Mouse (Mus musculus): ENCODE measurements around the gene Hist1h2bm. TPM values are rescaled to one million over a fixed set of nuclear protein-coding genes. Genes with fewer than 3 reads are reported as not detected.
A peak's percentile ranks its signal among the peaks of the same experiment; 100 is the strongest.
"Not testable (repeated sequence)": the region's sequence is repeated elsewhere in the genome, so short reads cannot be mapped to it uniquely, and the experiment has no call there.

Gene Hist1h2bm
- polyA plus RNA-seq, 1 experiment from 2014 or later, result 0.50 TPM

- Histone ChIP-seq H3K9me3 (ENCODE audit: control insufficient read depth, low read length) (no peaks in the 10 kb centered on the region), H3K9ac (ENCODE audit: low read depth, low read length) (no peak overlapping the region), H3K4me1 (ENCODE audit: control insufficient read depth, insufficient read depth, low read depth, low read length) (peaks cover 11% of the 10 kb centered on the region), H3K27me3 (replicated peaks; ENCODE audit: control insufficient read depth, insufficient read depth, low read length) (no peaks in the 10 kb centered on the region), H3K36me3 (ENCODE audit: control insufficient read depth, insufficient read depth, low read length) (no peaks in the 10 kb centered on the region), H3K27ac (ENCODE audit: low read depth, low read length) (no peak overlapping the region), H3K4me3 (ENCODE audit: low read length) (no peak overlapping the region), H3K4me2 (ENCODE audit: low read length) (no peak overlapping the region)
- 36% methylated on average over 5 of the region's 5 CpGs for WGBS
- ATAC-seq, result no peak
Observed at GRCm38 (mm10) chr13:21722993-21723836, 1.4 kb downstream of the Hist1h2bm start.

- Histone ChIP-seq H3K4me3 (ENCODE audit: low read length) (no peak overlapping the region), H3K9ac (ENCODE audit: low read depth, low read length) (no peak overlapping the region), H3K9me3 (ENCODE audit: control insufficient read depth, low read length) (no peaks in the 10 kb centered on the region), H3K27ac (ENCODE audit: low read depth, low read length) (no peak overlapping the region), H3K36me3 (ENCODE audit: control insufficient read depth, insufficient read depth, low read length) (no peaks in the 10 kb centered on the region), H3K27me3 (replicated peaks; ENCODE audit: control insufficient read depth, insufficient read depth, low read length) (no peaks in the 10 kb centered on the region), H3K4me1 (ENCODE audit: control insufficient read depth, insufficient read depth, low read depth, low read length) (no peaks in the 10 kb centered on the region), H3K4me2 (ENCODE audit: low read length) (no peak overlapping the region)
- 0 out of 2 replicates have a peak, but pooled peaks have one; percentile 30 for ATAC-seq
- 19% methylated on average over 11 of the region's 11 CpGs for WGBS
Observed at GRCm38 (mm10) chr13:21727948-21728572, 6.2 kb downstream of the Hist1h2bm start.

- Histone ChIP-seq H3K27ac (ENCODE audit: low read depth, low read length) (no peak overlapping the region), H3K9me3 (ENCODE audit: control insufficient read depth, low read length) (no peaks in the 10 kb centered on the region), H3K4me3 (ENCODE audit: low read length) (no peak overlapping the region), H3K4me1 (ENCODE audit: control insufficient read depth, insufficient read depth, low read depth, low read length) (peaks cover 5% of the 10 kb centered on the region; the same call in 1 of the 2 replicates), H3K9ac (ENCODE audit: low read depth, low read length) (no peak overlapping the region), H3K27me3 (replicated peaks; ENCODE audit: control insufficient read depth, insufficient read depth, low read length) (no peaks in the 10 kb centered on the region), H3K36me3 (ENCODE audit: control insufficient read depth, insufficient read depth, low read length) (no peaks in the 10 kb centered on the region), H3K4me2 (ENCODE audit: low read length) (no peak overlapping the region)
- WGBS, result 77% methylated on average over 1 of the region's 1 CpGs
- no peak for ATAC-seq
Observed at GRCm38 (mm10) chr13:21729544-21729943, 7.7 kb downstream of the Hist1h2bm start.

- Histone ChIP-seq H3K4me1 (ENCODE audit: control insufficient read depth, insufficient read depth, low read depth, low read length) (peaks cover 10% of the 10 kb centered on the region), H3K27ac (ENCODE audit: low read depth, low read length) (peak overlapping the region; percentile 93), H3K4me2 (ENCODE audit: low read length) (no peak overlapping the region; the same call in 1 of the 2 replicates), H3K36me3 (ENCODE audit: control insufficient read depth, insufficient read depth, low read length) (no peaks in the 10 kb centered on the region), H3K9me3 (ENCODE audit: control insufficient read depth, low read length) (no peaks in the 10 kb centered on the region), H3K4me3 (ENCODE audit: low read length) (no peak overlapping the region), H3K27me3 (replicated peaks; ENCODE audit: control insufficient read depth, insufficient read depth, low read length) (no peaks in the 10 kb centered on the region), H3K9ac (ENCODE audit: low read depth, low read length) (peak overlapping the region; percentile 64; the same call in 1 of the 2 replicates)
- 70% methylated on average over 5 of the region's 5 CpGs for WGBS
- peak; percentile 18 for ATAC-seq
Observed at GRCm38 (mm10) chr13:21733466-21733865, 11.6 kb downstream of the Hist1h2bm start.

GRCm38 (mm10) chr13:21734010-21734905 lies 12.4 kb downstream of the Hist1h2bm start:
- no peaks in the 10 kb centered on the region for H3K9me3 ChIP-seq (ENCODE audit: control insufficient read depth, low read length)
- peak overlapping the region; percentile 64 for H3K9ac ChIP-seq (ENCODE audit: low read depth, low read length)
- no peaks in the 10 kb centered on the region for H3K27me3 ChIP-seq (replicated peaks; ENCODE audit: control insufficient read depth, insufficient read depth, low read length)
- H3K4me2 ChIP-seq (ENCODE audit: low read length), result peak overlapping the region; percentile 85
- WGBS, result under 1% methylated on average over 21 of the region's 21 CpGs
- peak; percentile 82 for ATAC-seq
- H3K27ac ChIP-seq (ENCODE audit: low read depth, low read length), result peak overlapping the region; percentile 93
- H3K36me3 ChIP-seq (ENCODE audit: control insufficient read depth, insufficient read depth, low read length), result no peaks in the 10 kb centered on the region
- H3K4me3 ChIP-seq (ENCODE audit: low read length), result peak overlapping the region; percentile 51
- H3K4me1 ChIP-seq (ENCODE audit: control insufficient read depth, insufficient read depth, low read depth, low read length), result peaks cover 10% of the 10 kb centered on the region

- H3K9me3 ChIP-seq (ENCODE audit: control insufficient read depth, low read length); H3K27me3 ChIP-seq (replicated peaks; ENCODE audit: control insufficient read depth, insufficient read depth, low read length); H3K4me1 ChIP-seq (ENCODE audit: control insufficient read depth, insufficient read depth, low read depth, low read length); H3K36me3 ChIP-seq (ENCODE audit: control insufficient read depth, insufficient read depth, low read length): not testable (repeated sequence)
- H3K27ac ChIP-seq (ENCODE audit: low read depth, low read length), result peak within 1 kb of the TSS; percentile 93
- H3K4me3 ChIP-seq (ENCODE audit: low read length), result peak within 1 kb of the TSS; percentile 51
- peak within 1 kb of the TSS; percentile 85 for H3K4me2 ChIP-seq (ENCODE audit: low read length)
- WGBS, result under 1% methylated on average over 34 of the region's 56 CpGs
- peak within 1 kb of the TSS; percentile 64 for H3K9ac ChIP-seq (ENCODE audit: low read depth, low read length)
- ATAC-seq, result peak; percentile 92
Observed at GRCm38 (mm10) chr13:21734906-21735767, 13.3 kb downstream of the Hist1h2bm start, which contains the start of gene Hist1h4j. Hist1h4j (plus strand) TSS chr13:21735064.

- WGBS, result 93% methylated on average over 1 of the region's 1 CpGs
- Histone ChIP-seq H3K4me3 (ENCODE audit: low read length) (no peak overlapping the region), H3K27me3 (replicated peaks; ENCODE audit: control insufficient read depth, insufficient read depth, low read length) (no peaks in the 10 kb centered on the region), H3K36me3 (ENCODE audit: control insufficient read depth, insufficient read depth, low read length) (no peaks in the 10 kb centered on the region), H3K4me2 (ENCODE audit: low read length) (no peak overlapping the region), H3K27ac (ENCODE audit: low read depth, low read length) (no peak overlapping the region), H3K4me1 (ENCODE audit: control insufficient read depth, insufficient read depth, low read depth, low read length) (peaks cover 8% of the 10 kb centered on the region), H3K9ac (ENCODE audit: low read depth, low read length) (no peak overlapping the region), H3K9me3 (ENCODE audit: control insufficient read depth, low read length) (no peaks in the 10 kb centered on the region)
- no peak for ATAC-seq
Observed at GRCm38 (mm10) chr13:21745006-21745405, 23.2 kb downstream of the Hist1h2bm start.

GRCm38 (mm10) chr13:21749387-21750158 lies 27.7 kb downstream of the Hist1h2bm start:
- Histone ChIP-seq H3K36me3 (ENCODE audit: control insufficient read depth, insufficient read depth, low read length) (no peaks in the 10 kb centered on the region), H3K4me2 (ENCODE audit: low read length) (peak overlapping the region; percentile 78), H3K4me1 (ENCODE audit: control insufficient read depth, insufficient read depth, low read depth, low read length) (peaks cover 15% of the 10 kb centered on the region), H3K27ac (ENCODE audit: low read depth, low read length) (peak overlapping the region; percentile 70), H3K4me3 (ENCODE audit: low read length) (peak overlapping the region; percentile 48), H3K27me3 (replicated peaks; ENCODE audit: control insufficient read depth, insufficient read depth, low read length) (no peaks in the 10 kb centered on the region), H3K9me3 (ENCODE audit: control insufficient read depth, low read length) (no peaks in the 10 kb centered on the region), H3K9ac (ENCODE audit: low read depth, low read length) (peak overlapping the region; percentile 60)
- 4% methylated on average over 5 of the region's 5 CpGs for WGBS
- no peak for ATAC-seq

Measured in hindbrain, embryonic 16.5 days (tissue).